Comparison of ENCODE assay signal across 11 mouse cellular contexts in the genomic region with DNA sequence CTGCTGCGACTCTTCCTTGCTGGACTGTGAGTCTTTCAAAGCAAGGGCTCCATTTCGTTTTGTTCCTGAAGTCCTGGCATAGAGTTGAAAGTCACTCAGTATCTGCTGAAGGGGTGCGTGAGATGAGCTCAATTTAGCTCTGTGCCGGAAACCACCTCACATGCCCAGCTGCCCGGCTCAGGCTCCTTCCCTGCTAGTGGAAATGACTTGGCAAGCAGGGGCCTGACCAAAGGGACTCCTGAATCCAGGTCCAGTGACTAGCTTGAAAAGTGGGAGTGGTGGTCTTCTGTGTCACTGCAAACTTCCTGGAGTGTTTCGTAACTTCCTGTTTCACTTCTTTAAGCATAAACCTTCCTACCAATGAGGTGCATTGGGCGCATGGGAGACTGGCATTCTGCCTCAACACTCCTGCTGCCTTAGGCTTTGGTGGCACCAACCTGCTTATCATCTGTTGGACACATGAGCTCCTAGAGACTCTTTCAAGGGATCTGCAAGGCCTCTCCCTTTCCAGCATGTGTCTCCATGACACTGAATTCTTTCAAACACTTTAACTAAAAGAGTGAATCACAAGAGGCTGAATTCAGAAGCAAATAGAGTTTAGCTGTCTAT. TPM values are rescaled to one million over a fixed set of nuclear protein-coding genes. Genes with fewer than 3 reads are reported as not detected.
DNase-seq lines count a peak whose midpoint lies in the region; ATAC-seq and TF ChIP-seq lines count a peak whose summit lies in the region.
"Had no signal": no experiment of that assay in that cellular context is flagged by ENCODE, and none has a peak within 500 bp of the region (broad histone marks: within the 10 kb centered on the region; RNA-seq: fewer than 3 reads in every experiment).

No protein-coding gene starts in this region.

- peak; percentile 53 for DNase-seq in gastrocnemius, adult 2 months
- DNase-seq in gastrocnemius, postnatal 14 days: no peak
- peak; percentile 86 for DNase-seq in 416B (ENCODE audit: low read depth)
- DNase-seq in adrenal gland, postnatal 14 days: no peak
- no peak for DNase-seq in thymus, postnatal 25 days
- DNase-seq: lung, adult 2 months; thymus, postnatal 36 days had no signal

- peak overlapping the region; percentile 41 for H3K27ac ChIP-seq in gastrocnemius, adult 2 months
- H3K27ac ChIP-seq: kidney, embryonic 15.5 days had no signal

- intact Hi-C loops in gastrocnemius, adult 2 months (cut with DNase I): no loop called here
- intact Hi-C loops in gastrocnemius, postnatal 14 days (cut with DNase I; ENCODE audit: low total_unique reads): no loop called here

- TF ChIP-seq CTCF in gastrocnemius, adult 2 months (IDR thresholded peaks at IDR 0.05): no peak

- H3K4me3 ChIP-seq in gastrocnemius, adult 2 months: no peak overlapping the region
- H3K4me3 ChIP-seq: kidney, embryonic 15.5 days had no signal

- peak; percentile 96 for ATAC-seq in granulocyte monocyte progenitor cell, adult 5-6 weeks (replicated peaks; ENCODE audit: poor library complexity, severe bottlenecking)
- ATAC-seq in hematopoietic stem cell, adult 5-6 weeks (replicated peaks in 1 of 2; ENCODE audit: insufficient read depth in 1 of 2, low FRiP score in 2 of 2, low TSS enrichment in 1 of 2, low read depth in 1 of 2, poor library complexity in 2 of 2, severe bottlenecking in 2 of 2): peak; percentile 89 to 93
- no peak for ATAC-seq in activated CD4-positive, CD25-positive, alpha-beta regulatory T cell, adult 4 months

RNA-seq across cellular contexts. Expression of gene Traf3ip3, which starts 9.7 kb away (rescaled TPM):
- 1 to 10 TPM in 1 of 2 experiments, under 1 TPM in 1; 0.48 to 1.2 TPM for total RNA-seq in gastrocnemius, adult 2 months (2021)
- 1 to 10 TPM; 6.0 to 8.4 TPM for total RNA-seq in gastrocnemius, postnatal 14 days (2021)
- total RNA-seq in granulocyte monocyte progenitor cell, adult 5-6 weeks (2014; fragmentation: Nextera tagmentation): 77.4 and 94.9 TPM in 2 replicates
- 61.3 and 96.4 TPM in 2 replicates for total RNA-seq in granulocyte monocyte progenitor cell, adult 5-6 weeks (2017)
- total RNA-seq in hematopoietic stem cell, adult 5-6 weeks (2017): 102 and 139 TPM in 2 replicates
- total RNA-seq in adrenal gland, postnatal 14 days (2021): 5.0 and 22.9 TPM in 2 replicates
- 100 to 1,000 TPM; 269 to 282 TPM for polyA plus RNA-seq in activated CD4-positive, CD25-positive, alpha-beta regulatory T cell, adult 4 months (2017; shearing (Covaris generic))

RNA-seq across cellular contexts. Expression of gene Lamb3, which starts 15.7 kb away (rescaled TPM):
- 1 to 10 TPM; 3.7 to 5.4 TPM for total RNA-seq in gastrocnemius, adult 2 months (2021)
- total RNA-seq in gastrocnemius, postnatal 14 days (2021): 1 to 10 TPM in 1 of 2 experiments, under 1 TPM in 1; 0.80 to 1.4 TPM
- 6.7 and 8.8 TPM in 2 replicates for total RNA-seq in granulocyte monocyte progenitor cell, adult 5-6 weeks (2014; fragmentation: Nextera tagmentation)
- total RNA-seq in granulocyte monocyte progenitor cell, adult 5-6 weeks (2017): 2.9 and 3.2 TPM in 2 replicates
- 1.2 and 2.9 TPM in 2 replicates for total RNA-seq in hematopoietic stem cell, adult 5-6 weeks (2017)
- 1.0 and 2.3 TPM in 2 replicates for total RNA-seq in adrenal gland, postnatal 14 days (2021)
- polyA plus RNA-seq in activated CD4-positive, CD25-positive, alpha-beta regulatory T cell, adult 4 months (2017; shearing (Covaris generic)): 10 to 100 TPM; 17.1 to 18.9 TPM

RNA-seq across cellular contexts. Expression of gene A130010J15Rik, which starts 23.9 kb away (rescaled TPM):
- total RNA-seq in gastrocnemius, adult 2 months (2021): 1 to 10 TPM; 3.3 to 3.7 TPM
- total RNA-seq in gastrocnemius, postnatal 14 days (2021): 1 to 10 TPM; 2.3 to 3.2 TPM
- total RNA-seq in granulocyte monocyte progenitor cell, adult 5-6 weeks (2014; fragmentation: Nextera tagmentation): 6.2 and 6.7 TPM in 2 replicates
- total RNA-seq in granulocyte monocyte progenitor cell, adult 5-6 weeks (2017): 7.0 and 13.9 TPM in 2 replicates
- total RNA-seq in hematopoietic stem cell, adult 5-6 weeks (2017): 11.8 and 17.6 TPM in 2 replicates
- total RNA-seq in adrenal gland, postnatal 14 days (2021): 2.8 and 5.4 TPM in 2 replicates
- polyA plus RNA-seq in activated CD4-positive, CD25-positive, alpha-beta regulatory T cell, adult 4 months (2017; shearing (Covaris generic)): 10 to 100 TPM in 1 of 2 experiments, 1 to 10 TPM in 1; 9.8 to 16.4 TPM

RNA-seq across cellular contexts. Expression of gene Irf6, which starts 38.9 kb away (rescaled TPM):
- under 1 TPM; 0.33 to 0.39 TPM for total RNA-seq in gastrocnemius, adult 2 months (2021)
- total RNA-seq in gastrocnemius, postnatal 14 days (2021): 1 to 10 TPM; 1.6 to 2.0 TPM
- not detected in 2 replicates for total RNA-seq in granulocyte monocyte progenitor cell, adult 5-6 weeks (2014; fragmentation: Nextera tagmentation)
- 0.22 TPM in 1 of 2 replicates, not detected in the other for total RNA-seq in granulocyte monocyte progenitor cell, adult 5-6 weeks (2017)
- total RNA-seq in hematopoietic stem cell, adult 5-6 weeks (2017): 12.9 and 14.5 TPM in 2 replicates
- total RNA-seq in adrenal gland, postnatal 14 days (2021): 1.1 and 2.9 TPM in 2 replicates
- 1 to 10 TPM; 3.5 to 5.9 TPM for polyA plus RNA-seq in activated CD4-positive, CD25-positive, alpha-beta regulatory T cell, adult 4 months (2017; shearing (Covaris generic))

Comparison
In these comparisons a context has a peak if more than half of its experiments do, and no peak if none do; other contexts are left out.
1. DNase-seq: peak in gastrocnemius, adult 2 months (single experiment) and 416B (single experiment); none in gastrocnemius, postnatal 14 days (single experiment), adrenal gland, postnatal 14 days (single experiment) and thymus, postnatal 25 days (single experiment).